Mouse (Mus musculus): ENCODE data around the gene Rnf135. TPM values are rescaled to one million over a fixed set of nuclear protein-coding genes. Genes with fewer than 3 reads are reported as not detected.
A peak's percentile ranks its signal among the peaks of the same experiment; 100 is the strongest.
"Not testable (repeated sequence)": the region's sequence is repeated elsewhere in the genome, so short reads cannot be mapped to it uniquely, and the experiment has no call there.

Rnf135 gene
- total RNA-seq, 2 experiments from 2014 or later, result 6.4 to 11.8 TPM

DNA sequence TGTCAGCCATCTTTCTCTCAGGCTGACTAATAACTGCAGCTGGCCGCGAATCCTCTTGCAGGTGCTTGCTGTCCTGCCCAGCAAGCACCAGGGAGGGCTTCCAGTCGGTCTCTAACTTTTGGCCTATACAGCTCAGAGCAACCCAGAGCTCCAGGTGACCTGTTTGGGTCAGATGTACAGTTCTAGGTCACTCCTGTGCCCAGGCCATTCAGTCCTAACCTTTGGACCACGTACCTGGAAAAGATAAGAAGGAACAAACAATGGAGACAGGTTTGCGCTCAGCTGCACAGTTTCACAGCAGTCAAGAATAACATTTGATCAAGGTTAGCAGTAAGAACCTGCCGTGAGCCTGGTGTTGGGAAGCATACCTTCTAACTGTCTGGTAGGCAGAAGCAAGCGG is 24.6 kb upstream of the Rnf135 start:
- ATAC-seq (replicated peaks; ENCODE audit: poor library complexity, severe bottlenecking), result no peak

DNA sequence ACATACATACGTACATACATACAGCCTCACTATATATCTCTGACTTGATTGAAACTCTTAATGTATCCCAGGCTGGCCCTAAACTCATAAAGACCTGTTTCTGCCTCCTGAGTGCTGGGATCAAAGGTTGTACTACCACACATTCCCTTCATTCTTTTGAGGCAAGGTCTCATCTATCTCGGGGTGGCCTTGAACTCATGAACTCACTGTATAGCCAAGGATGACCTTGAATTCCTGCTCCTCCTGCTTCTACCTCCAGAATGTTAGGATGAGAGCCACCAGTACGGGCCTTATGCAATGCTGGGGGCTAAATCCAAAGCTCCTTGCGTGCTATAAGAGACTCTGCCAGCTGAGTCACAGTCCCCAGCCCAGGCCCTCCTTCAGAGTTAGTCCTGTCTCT is 22.6 kb upstream of the Rnf135 start:
- no peak for ATAC-seq (replicated peaks; ENCODE audit: poor library complexity, severe bottlenecking)

- ATAC-seq (replicated peaks; ENCODE audit: poor library complexity, severe bottlenecking), result peak; percentile 85
These were observed 20.1 kb upstream of the Rnf135 start for GRCm38 (mm10) chr11:80163362-80164116.

DNA sequence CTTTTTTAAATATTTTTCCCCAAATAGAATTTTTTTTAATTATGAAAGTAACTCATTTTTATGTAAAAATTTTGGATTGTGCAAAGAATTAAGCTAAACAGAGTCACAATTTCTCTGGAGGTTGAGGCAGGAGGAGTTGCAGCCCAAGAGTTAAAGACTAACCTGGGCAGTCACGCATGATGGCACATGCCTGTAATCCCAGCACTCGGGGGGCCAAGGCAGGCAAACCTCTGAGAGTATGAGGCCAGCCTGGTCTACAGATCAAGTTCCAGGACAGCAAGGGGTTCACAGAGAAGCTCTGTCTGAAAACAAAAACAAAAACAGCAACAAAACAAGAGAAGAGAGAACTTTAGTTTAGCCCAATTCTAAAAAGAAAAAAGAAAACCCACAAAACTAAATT is 19.4 kb upstream of the Rnf135 start:
- no peak for ATAC-seq (replicated peaks; ENCODE audit: poor library complexity, severe bottlenecking)

- ATAC-seq (replicated peaks; ENCODE audit: poor library complexity, severe bottlenecking), result no peak
These were observed 15.5 kb upstream of the Rnf135 start for GRCm38 (mm10) chr11:80168121-80168520.

GRCm38 (mm10) chr11:80168611-80169249 is 14.9 kb upstream of the Rnf135 start:
- peak; percentile 49; the same call in 1 of the 2 replicates for ATAC-seq (replicated peaks; ENCODE audit: poor library complexity, severe bottlenecking)

- ATAC-seq (replicated peaks; ENCODE audit: poor library complexity, severe bottlenecking), result peak; percentile 75
These were observed 14.0 kb upstream of the Rnf135 start for GRCm38 (mm10) chr11:80169629-80170028.

DNA sequence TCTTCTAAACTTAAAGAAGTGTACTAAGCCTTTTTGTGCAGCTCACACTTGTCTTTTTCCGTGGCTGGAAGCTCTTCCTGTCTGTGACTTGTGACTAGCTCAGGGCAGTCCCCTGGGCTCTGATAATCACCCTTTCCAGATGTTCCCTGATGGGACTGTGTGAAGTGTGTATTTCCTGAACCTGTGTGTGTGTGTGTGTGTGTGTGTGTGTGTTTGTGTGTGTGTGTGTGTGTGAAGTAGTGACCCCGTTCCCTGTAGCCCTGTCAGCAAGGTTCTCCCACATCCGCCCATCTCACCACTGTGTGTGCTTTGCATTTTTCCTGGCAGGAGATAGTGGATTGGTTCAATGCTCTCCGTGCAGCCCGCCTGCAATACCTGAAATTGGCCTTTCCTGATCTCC is 13.3 kb upstream of the Rnf135 start:
- no peak for ATAC-seq (replicated peaks; ENCODE audit: poor library complexity, severe bottlenecking)

DNA sequence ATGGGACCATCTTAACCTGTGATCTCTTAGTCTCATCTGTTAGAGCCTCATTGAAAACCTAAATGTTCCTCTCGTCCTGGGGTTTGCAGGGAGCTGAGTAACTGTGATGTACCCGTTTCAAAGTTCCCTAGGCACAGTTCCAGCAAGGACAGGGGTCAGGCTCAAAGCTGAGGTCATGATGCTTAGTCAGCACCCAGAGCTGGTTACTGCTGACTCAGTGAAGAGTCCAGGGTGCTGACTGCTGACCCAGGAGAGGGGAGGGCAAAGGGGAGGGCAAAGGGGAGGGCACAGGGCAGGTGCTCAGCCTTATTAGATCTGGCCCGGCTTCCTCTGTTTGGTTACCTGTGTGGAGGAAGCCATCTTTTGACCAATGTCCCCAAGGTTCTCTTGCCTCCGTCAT is 11.8 kb upstream of the Rnf135 start:
- no peak for ATAC-seq (replicated peaks; ENCODE audit: poor library complexity, severe bottlenecking)

- ATAC-seq (replicated peaks; ENCODE audit: poor library complexity, severe bottlenecking), result no peak
These were observed 9.5 kb upstream of the Rnf135 start for GRCm38 (mm10) chr11:80173963-80174670.

DNA sequence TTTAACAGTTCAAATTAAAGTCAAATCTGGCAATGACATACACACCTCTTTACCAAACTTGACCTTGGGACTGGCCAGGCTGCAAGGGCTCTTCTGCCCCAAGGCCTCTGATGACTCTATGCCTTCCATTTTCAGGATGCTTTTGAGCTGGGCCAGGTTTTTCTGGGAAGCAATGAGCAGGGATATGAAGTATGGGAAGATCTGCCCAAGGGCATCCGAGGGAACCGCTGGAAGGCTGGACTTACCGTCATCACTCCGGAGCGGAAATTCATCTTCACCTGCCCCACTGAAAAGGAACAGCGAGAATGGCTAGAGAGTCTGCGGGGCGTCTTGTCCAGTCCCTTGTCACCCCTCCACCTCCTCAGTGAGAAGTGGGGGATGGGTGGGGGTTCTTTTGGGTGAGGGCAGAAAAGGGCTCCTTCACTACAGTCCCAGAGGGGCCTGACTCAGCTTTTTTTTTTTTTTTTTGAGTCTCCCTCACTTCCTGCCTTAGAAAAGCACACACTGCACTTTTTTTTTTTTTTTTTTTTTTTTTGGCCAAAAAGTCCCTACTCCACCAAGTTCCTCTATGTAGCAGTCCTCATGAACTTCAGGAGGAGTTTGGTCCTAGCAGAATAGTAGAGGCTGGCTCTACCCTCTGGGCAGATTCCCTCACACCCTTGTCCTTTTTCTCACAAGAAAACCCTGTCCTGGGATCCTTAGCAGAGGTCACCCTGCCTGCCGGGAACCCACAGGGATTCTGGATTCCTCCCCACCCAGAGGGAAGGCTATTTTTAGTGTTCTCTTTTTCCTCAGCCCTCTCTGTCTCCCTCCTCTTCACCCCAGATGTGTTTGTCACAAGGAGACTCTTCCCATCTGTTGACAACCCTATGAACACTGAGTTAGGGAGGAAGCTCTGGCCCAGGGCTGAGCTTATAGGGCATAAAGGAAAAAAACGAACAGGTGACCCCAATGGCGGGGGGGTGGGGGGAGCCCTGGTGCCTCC is 6.4 kb upstream of the Rnf135 start:
- ATAC-seq (replicated peaks; ENCODE audit: poor library complexity, severe bottlenecking), result peak; percentile 52

GRCm38 (mm10) chr11:80178316-80178715 is 5.3 kb upstream of the Rnf135 start:
- ATAC-seq (replicated peaks; ENCODE audit: poor library complexity, severe bottlenecking), result no peak

DNA sequence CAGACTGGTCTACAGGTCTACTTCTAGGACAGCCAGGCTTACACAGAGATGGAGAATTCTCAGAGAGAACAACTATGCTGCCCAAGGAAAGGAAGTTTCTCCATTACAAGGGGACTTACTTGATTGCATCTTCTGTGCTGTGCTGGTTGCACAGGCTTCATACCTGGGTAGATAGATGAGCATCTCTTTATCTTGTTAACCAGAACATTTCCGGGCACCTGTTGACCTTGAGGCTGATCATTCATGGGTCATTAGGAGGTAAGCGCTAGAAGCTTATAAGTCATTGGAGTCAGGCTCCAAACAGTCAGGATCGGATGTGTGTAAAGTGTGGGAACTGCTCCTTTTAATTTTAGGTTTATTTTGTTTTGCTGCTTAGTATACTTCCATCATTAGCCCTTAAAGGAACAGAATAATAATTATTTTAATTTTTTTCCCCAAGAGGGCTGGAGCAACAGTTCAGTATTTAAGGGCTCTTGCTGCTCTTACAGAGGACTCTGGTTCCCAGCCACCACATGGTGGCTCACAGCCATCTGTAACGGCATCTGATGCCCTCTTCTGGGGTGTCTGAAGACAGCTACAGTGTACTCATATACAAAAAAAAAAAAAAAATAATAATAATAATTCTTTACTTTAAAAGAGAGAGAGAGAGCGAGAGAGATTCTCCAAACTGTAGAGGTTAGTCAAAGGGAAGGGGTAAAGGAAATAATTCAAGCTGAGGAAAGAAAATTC is 2.5 kb upstream of the Rnf135 start:
- no peak for ATAC-seq (replicated peaks; ENCODE audit: poor library complexity, severe bottlenecking)

DNA sequence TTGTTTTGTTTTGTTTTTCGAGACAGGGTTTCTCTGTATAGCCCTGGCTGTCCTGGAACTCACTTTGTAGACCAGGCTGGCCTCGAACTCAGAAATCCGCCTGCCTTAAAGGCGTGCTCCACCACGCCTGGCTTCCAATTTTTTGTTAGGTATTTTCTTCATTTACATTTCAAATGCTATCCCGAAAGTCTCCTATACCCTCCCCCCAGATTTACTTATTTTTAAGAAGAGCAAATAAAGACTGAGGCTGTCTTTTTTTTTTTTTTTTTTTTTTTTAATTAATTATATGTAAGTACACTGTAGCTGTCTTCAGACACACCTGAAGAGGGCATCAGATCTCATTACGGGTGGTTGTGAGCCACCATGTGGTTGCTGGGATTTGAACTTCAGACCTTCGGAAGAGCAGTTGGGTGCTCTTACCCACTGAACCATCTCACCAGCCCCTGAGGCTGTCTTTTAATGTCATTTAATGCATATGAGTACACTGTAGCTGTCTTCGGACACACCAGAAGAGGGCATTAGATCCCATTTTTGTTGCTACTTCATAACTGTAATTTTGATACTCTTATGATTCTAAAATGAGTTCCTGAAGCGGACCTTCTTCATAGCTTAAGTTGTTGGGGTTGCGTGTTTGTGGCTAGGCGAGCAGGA is 472 bp upstream of the Rnf135 start:
- peak; percentile 47 for ATAC-seq (replicated peaks; ENCODE audit: poor library complexity, severe bottlenecking)

GRCm38 (mm10) chr11:80184531-80185071 is 950 bp downstream of the Rnf135 start:
- ATAC-seq (replicated peaks; ENCODE audit: poor library complexity, severe bottlenecking), result no peak

DNA sequence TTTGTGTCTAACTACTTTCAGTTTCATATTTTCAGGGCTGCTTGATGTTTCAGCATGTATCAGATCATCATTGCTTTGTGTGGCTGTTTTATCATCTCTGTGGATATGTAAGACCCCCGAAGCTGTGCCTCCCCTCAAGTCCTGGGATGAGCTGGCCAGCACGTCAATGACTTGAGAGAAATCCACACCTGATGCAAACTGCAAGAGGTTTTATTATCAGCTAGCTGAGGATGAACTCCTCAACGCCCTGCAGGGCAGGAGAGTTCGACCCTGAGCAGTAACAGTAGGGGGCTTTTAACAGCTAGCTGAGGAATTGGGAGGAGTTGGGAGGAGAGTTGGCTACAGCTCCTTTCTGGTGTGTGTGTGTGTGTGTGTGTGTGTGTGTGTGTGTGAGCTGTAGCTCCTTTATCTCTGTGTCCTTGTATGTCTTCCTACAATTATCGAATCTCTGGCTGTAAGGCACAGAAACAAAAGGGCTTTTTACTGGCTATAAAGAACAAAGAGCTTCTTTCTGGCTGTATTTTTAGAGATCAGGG is 1.9 kb downstream of the Rnf135 start:
- ATAC-seq (replicated peaks; ENCODE audit: poor library complexity, severe bottlenecking), result not testable (repeated sequence)

DNA sequence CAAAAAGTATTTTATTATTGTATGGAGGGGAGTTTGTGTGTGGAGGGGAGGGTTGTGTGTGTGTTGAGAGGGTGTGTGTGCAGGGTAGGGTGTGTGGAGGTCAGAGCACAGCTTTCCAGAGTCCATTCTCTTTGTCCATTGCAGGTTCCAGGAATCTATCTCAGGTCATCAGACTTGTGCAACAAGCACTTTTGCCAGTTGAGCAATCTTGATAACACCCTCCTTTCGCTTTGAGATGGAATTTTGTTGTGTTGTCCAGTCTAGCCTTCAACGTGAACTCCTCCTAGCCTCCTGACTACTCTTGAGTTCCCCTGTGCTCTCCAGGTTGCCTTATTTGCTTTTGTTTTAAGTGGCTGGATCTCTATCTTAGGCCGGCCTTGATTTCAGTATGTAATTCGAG is 6.6 kb downstream of the Rnf135 start:
- ATAC-seq (replicated peaks; ENCODE audit: poor library complexity, severe bottlenecking), result no peak

- no peak for ATAC-seq (replicated peaks; ENCODE audit: poor library complexity, severe bottlenecking)
These were observed 10.2 kb downstream of the Rnf135 start for GRCm38 (mm10) chr11:80193827-80194226.
